Mouse (Mus musculus) intestine, embryonic 14.5 days (tissue): ENCODE measurements around the gene Snf8. TPM values are rescaled to one million over a fixed set of nuclear protein-coding genes. Genes with fewer than 3 reads are reported as not detected.

Experiments used
- ATAC-seq: fragments of 200-750 bp; cut with Nextera tagmentation; replicated peaks from 2 replicates; pipeline ENCODE4 v1.8.0; 2017; ENCODE audit warnings: low read depth, moderate number of reproducible peaks, moderate TSS enrichment, moderate library complexity; ENCODE audit not compliant: low FRiP score, low TSS enrichment
- DNase-seq: peaks from one replicate; pipeline ENCODE4 v3.0.0-alpha.2; 2018; ENCODE audit warnings: low spot score
- H3K27ac ChIP-seq: fragments of 300-500 bp; sonication (generic); 2 replicates; pipeline ENCODE4 v1.5.1; 2014; ENCODE audit warnings: low read depth, mild to moderate bottlenecking, control low read depth
- H3K27me3 ChIP-seq: fragments of 300-500 bp; sonication (generic); replicated peaks from 2 replicates; pipeline ENCODE4 v1.6.1; 2014; ENCODE audit warnings: low read length, control low read depth; ENCODE audit not compliant: control insufficient read depth, insufficient read depth
- H3K36me3 ChIP-seq: fragments of 300-500 bp; sonication (generic); 2 replicates; pipeline ENCODE4 v1.6.1; 2014; ENCODE audit warnings: low read length, control low read depth; ENCODE audit not compliant: control insufficient read depth, insufficient read depth
- H3K4me1 ChIP-seq: fragments of 300-500 bp; sonication (generic); replicated peaks from 2 replicates; pipeline ENCODE4 v1.6.1; 2014; ENCODE audit warnings: low read length, control low read depth, mixed read lengths; ENCODE audit not compliant: control insufficient read depth, insufficient read depth
- H3K4me2 ChIP-seq: fragments of 300-500 bp; sonication (generic); 2 replicates; pipeline ENCODE4 v1.6.1; 2014; ENCODE audit warnings: low read length
- H3K4me3 ChIP-seq: fragments of 300-500 bp; sonication (generic); 2 replicates; pipeline ENCODE4 v1.5.1; 2014; ENCODE audit warnings: low read depth, low read length, control low read depth, mixed read lengths
- H3K9ac ChIP-seq: fragments of 300-500 bp; sonication (generic); 2 replicates; pipeline ENCODE4 v1.6.1; 2014; ENCODE audit warnings: mild to moderate bottlenecking, low read length
- H3K9me3 ChIP-seq: fragments of 300-500 bp; sonication (generic); 2 replicates; pipeline ENCODE4 v1.6.1; 2016; ENCODE audit warnings: low read length, control low read depth; ENCODE audit not compliant: control insufficient read depth
- WGBS: fragments of 180-500 bp; shearing (Covaris S2); extraction: QIAGEN DNeasy Blood & Tissue Kit; methylation state at CpG from one replicate; pipeline ENCODE4 v1.1.7; 2014; 5-methylcytosine and 5-hydroxymethylcytosine counted together
- polyA plus RNA-seq: library from polyadenylated mRNA; unstranded; fragments of >200 nt; fragmentation: Nextera tagmentation; extraction: Ambion mirVana; gene quantifications from 2 replicates; pipeline ENCODE4 v1.2.1, GENCODE M21; 2014

The Snf8 gene
- polyA plus RNA-seq: 37.1 and 39.3 TPM in 2 replicates

DNA sequence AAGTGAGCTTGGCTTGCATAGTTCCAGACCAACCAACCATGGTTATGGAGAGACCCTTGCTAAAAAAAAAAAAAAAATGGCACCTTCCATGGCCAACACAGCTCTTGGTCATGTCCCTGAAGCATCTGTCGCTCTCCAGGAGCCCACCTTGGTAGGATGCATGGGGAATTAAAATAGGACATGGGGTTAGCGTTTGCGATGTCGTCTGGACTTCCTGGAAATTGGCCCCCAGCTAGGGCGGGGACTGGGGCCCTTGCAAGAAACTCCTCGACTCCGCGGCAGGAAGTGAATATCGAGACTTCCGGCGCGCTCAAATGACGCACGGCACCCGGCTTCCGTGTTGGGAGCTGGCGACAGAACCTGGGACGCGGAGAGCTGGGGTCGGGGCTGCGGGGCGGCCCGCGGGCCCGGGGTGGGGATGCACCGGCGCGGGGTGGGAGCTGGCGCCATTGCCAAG, at the start of gene Snf8:
Gene Snf8 (plus strand): TSS at position 290 of the 457 bp plus-strand sequence.
- peaks cover 10% of the 10 kb centered on the region; the same call in 1 of the 2 replicates for H3K4me1 ChIP-seq
- no peaks in the 10 kb centered on the region for H3K27me3 ChIP-seq
- no peaks in the 10 kb centered on the region for H3K9me3 ChIP-seq
- H3K36me3 ChIP-seq: peaks cover 8% of the 10 kb centered on the region; the same call in 1 of the 2 replicates
- DNase-seq (peak; percentile 100), ATAC-seq (peak; percentile 80)
- peak within 1 kb of the TSS; percentile 99 for H3K4me2 ChIP-seq
- H3K9ac ChIP-seq: peak within 1 kb of the TSS; percentile 68
- peak within 1 kb of the TSS; percentile 66 for H3K27ac ChIP-seq
- under 1% methylated on average over 29 of the region's 29 CpGs for WGBS
- peak within 1 kb of the TSS; percentile 90 for H3K4me3 ChIP-seq

DNA sequence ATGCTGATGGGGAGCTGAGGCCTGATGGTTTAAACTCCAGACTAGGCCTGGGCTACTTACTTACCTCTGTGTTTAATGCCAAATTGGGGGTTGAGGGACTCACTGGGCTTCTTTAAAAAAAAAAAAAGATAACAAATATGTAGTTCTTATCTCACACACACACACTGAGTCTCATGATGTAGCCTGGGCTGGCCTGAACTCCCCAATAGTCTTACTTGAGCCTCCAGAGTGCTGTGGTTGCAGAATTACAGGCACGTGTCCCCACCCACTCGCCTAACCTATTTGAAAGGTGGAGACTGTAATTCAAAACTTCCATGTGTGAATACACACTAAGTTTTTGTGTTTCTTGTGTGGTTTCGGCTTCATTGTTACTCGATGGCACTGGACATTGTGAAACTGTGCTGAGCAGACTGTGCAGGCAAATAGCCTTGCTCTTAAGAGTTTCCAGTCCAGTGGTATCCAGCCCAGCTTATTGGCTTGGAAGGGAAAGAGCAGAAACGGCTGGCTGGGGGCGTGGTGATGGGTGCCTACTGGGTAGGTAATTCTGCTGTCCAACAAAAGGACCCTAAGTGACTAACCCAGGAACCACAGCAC, 46.7 kb upstream of the Snf8 start:
- peaks cover 46% of the 10 kb centered on the region for H3K4me1 ChIP-seq
- 78% methylated on average over 6 of the region's 6 CpGs for WGBS
- H3K9ac ChIP-seq: no peak overlapping the region
- ATAC-seq: no peak
- H3K4me3 ChIP-seq: no peak overlapping the region
- H3K4me2 ChIP-seq: no peak overlapping the region
- DNase-seq: no peak
- no peak overlapping the region for H3K27ac ChIP-seq
- no peaks in the 10 kb centered on the region for H3K9me3 ChIP-seq
- 0 out of 2 replicates have a peak, but pooled peaks cover 3% of the 10 kb centered on the region for H3K36me3 ChIP-seq
- no peaks in the 10 kb centered on the region for H3K27me3 ChIP-seq

DNA sequence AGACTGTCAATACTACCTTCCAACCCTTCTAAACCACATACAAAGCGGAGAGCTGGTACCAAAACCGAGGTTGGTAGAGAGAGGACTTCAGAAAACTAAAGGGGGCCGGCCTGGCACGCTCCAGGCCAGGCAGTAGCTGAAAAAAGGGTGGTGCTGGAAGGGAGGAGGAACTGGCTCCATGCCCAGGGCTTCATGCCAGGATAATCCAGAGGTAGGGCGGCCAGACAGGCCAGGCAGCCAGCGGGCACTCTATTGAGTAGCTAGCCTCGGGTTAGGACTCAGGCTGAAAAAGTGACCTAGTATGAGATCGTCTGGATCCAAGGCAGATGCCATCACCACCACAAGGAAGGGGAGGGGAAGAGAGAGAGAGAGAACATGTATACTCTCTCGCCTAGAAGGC, 46.2 kb upstream of the Snf8 start:
- WGBS: 60% methylated on average over 9 of the region's 9 CpGs
- 0 out of 2 replicates have a peak, but pooled peaks cover 3% of the 10 kb centered on the region for H3K36me3 ChIP-seq
- DNase-seq (peak; percentile 75), ATAC-seq (no peak)
- H3K4me1 ChIP-seq: peaks cover 47% of the 10 kb centered on the region
- no peak overlapping the region for H3K4me2 ChIP-seq
- no peaks in the 10 kb centered on the region for H3K9me3 ChIP-seq
- H3K27ac ChIP-seq: no peak overlapping the region
- no peak overlapping the region for H3K4me3 ChIP-seq
- H3K9ac ChIP-seq: no peak overlapping the region
- H3K27me3 ChIP-seq: no peaks in the 10 kb centered on the region

DNA sequence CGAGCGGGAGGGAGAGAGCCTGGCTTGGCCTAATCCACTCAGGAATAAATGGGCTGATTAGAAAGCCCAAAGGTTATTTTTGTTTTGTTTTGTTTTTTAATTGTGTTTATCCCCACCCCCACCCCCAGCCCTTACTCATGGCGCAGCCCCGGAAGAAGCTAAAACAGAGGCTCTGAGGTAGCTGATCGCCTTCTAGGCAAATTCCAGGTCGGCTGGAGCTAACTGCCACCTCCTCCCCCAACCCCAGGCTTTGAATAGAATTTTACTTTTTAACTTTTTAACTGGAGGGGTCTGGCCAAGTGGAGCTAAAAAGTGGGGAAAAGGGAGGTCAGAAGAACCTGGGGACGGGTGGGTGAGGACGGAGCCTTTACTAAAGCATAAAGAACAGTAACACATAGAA, 44.8 kb upstream of the Snf8 start:
- Histone ChIP-seq H3K27me3 (no peaks in the 10 kb centered on the region), H3K9me3 (no peaks in the 10 kb centered on the region; the same call in 1 of the 2 replicates), H3K36me3 (peaks cover 12% of the 10 kb centered on the region), H3K9ac (no peak overlapping the region), H3K4me2 (no peak overlapping the region), H3K4me1 (peaks cover 50% of the 10 kb centered on the region), H3K27ac (0 out of 2 replicates have a peak overlapping the region, but pooled peaks have one; percentile 43), H3K4me3 (no peak overlapping the region)
- DNase-seq (no peak), ATAC-seq (no peak)
- WGBS: 58% methylated on average over 8 of the region's 8 CpGs

DNA sequence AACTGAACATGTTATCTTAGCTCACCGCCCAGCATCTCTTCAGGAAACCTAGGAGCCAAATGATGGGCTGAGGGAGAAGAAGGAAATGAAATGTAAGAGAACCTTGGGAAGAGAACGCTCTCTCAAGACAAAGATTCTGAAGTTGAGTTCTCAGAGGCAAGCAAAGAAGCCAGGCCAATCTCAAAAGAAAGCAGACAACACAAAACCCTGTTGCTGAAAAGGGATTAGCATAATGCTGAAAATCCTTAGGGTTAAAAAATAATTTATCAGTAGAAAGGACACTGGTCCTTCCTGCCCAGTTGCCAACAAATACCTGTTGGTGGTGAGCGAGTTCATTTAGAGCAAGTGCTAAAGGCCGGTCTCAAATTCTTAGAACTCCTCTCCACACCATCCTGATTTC, 44.3 kb upstream of the Snf8 start:
- Histone ChIP-seq H3K36me3 (peaks cover 17% of the 10 kb centered on the region), H3K27me3 (no peaks in the 10 kb centered on the region), H3K9ac (peak overlapping the region; percentile 64; the same call in 1 of the 2 replicates), H3K4me1 (peaks cover 50% of the 10 kb centered on the region), H3K27ac (peak overlapping the region; percentile 87), H3K9me3 (no peaks in the 10 kb centered on the region; the same call in 1 of the 2 replicates), H3K4me2 (peak overlapping the region; percentile 74), H3K4me3 (peak overlapping the region; percentile 39)
- DNase-seq (no peak), ATAC-seq (peak; percentile 13; the same call in 1 of the 2 replicates)
- 59% methylated on average over 4 of the region's 4 CpGs for WGBS

DNA sequence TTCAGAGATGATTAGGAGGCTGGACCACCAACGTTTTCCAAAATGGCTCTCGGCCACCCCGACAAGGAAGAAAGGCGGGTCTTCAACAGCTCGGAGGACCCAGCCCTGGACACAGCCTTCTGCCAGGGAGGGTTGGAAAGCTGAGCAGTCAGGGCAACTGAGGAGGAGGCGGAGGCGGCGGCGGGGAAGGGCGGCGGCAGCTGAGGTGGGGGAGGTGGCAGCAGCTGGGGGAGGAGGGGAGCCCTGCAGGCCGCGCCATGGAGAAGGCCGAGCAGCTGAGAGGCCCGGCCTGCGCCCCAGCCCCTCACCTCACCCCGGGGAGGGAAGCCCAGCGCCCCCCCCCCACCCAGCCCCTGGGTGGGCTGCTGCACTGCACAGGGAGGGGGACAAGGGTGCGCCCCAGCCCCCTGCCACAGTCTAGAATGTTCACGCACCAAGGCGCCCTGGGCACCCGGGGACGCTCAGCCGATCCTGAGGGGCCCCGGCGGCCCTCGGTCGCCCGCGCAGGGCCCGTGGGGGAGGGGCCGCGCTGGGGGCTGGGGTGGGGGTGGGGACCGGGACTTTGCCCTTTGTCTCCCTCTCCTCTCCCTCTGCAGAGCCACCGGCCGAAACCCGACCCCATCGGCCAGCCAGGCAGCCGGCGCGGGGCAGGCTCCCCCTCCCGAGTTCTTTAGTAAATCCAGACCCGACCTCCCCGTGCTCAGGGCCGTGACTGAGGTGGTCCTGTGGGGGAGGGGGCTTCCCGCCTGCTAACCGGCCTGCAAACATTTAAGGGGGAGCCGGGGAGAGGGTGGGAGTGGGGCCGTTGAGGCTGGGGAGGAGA, 43.6 kb upstream of the Snf8 start:
- peak overlapping the region; percentile 87 for H3K27ac ChIP-seq
- DNase-seq (peak; percentile 85), ATAC-seq (peak; percentile 79)
- H3K4me1 ChIP-seq: peaks cover 50% of the 10 kb centered on the region
- WGBS: 4% methylated on average over 41 of the region's 49 CpGs
- H3K9ac ChIP-seq: peak overlapping the region; percentile 64
- no peaks in the 10 kb centered on the region for H3K27me3 ChIP-seq
- H3K9me3 ChIP-seq: no peaks in the 10 kb centered on the region; the same call in 1 of the 2 replicates
- peaks cover 23% of the 10 kb centered on the region for H3K36me3 ChIP-seq
- H3K4me2 ChIP-seq: peak overlapping the region; percentile 74
- peak overlapping the region; percentile 39 for H3K4me3 ChIP-seq

DNA sequence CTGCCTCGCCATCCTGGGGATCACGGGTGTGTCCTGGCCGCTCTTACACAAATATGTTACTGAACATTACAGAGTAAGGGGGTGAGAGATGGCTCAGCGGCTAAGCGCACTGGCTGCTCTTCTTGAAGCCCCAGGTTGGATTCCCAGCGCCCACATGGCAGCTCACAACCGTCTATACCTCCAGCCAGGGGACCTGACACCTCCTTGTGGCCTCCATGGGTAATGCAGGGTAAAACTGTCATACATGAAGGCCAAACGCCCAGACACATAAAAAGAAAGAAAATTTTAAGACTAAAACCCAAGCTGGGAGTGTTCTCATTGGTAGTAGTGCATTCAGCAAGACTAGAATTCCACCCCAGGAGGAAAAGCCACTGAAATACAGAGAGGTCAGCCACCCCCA, 40.5 kb upstream of the Snf8 start:
- DNase-seq (no peak), ATAC-seq (no peak)
- 90% methylated on average over 8 of the region's 8 CpGs for WGBS
- H3K4me1 ChIP-seq: peaks cover 45% of the 10 kb centered on the region
- no peak overlapping the region for H3K9ac ChIP-seq
- no peaks in the 10 kb centered on the region; the same call in 1 of the 2 replicates for H3K9me3 ChIP-seq
- no peak overlapping the region for H3K4me3 ChIP-seq
- peaks cover 31% of the 10 kb centered on the region for H3K36me3 ChIP-seq
- no peak overlapping the region for H3K27ac ChIP-seq
- H3K4me2 ChIP-seq: no peak overlapping the region
- H3K27me3 ChIP-seq: no peaks in the 10 kb centered on the region

DNA sequence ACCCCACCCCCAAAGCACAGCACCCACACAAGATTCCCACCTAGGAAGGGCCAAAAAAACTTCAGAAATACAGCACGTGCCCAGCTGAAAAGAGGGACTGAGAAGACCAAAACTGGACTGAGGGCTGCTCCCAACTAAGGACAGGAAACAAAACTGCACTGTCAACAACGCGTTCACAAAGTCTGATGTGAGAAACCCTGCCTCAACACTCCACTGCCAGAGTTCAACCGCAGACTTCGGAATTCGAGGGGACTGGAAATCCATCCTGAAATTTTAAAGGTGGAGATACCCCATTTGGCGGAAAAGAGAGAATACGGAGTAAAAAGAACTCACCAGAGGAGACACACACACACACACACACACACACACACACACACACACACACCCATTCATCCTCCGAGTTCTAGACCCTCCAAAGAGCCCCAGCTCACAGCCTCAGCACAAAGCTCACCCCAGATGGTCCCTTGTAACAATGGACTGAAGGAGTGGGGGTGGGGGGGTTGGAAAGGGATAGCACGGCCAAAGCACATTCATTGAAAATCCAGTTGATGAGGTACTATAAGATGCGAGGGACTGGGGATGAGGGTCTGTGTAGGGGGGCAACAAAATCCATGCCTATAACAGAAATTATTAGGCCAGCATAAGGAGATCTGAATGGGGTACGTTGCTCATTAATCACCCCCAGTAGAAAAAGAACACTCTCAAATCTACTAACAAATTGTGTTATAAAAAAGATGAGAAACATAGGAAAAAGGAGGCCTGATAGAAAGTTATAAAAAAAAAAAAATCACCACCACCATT, 31.4 kb upstream of the Snf8 start:
- Histone ChIP-seq H3K27ac (no peak overlapping the region), H3K4me2 (peak overlapping the region; percentile 92), H3K4me3 (peak overlapping the region; percentile 82), H3K9me3 (no peaks in the 10 kb centered on the region), H3K27me3 (no peaks in the 10 kb centered on the region), H3K36me3 (0 out of 2 replicates have a peak, but pooled peaks cover 3% of the 10 kb centered on the region), H3K9ac (peak overlapping the region; percentile 96), H3K4me1 (peaks cover 29% of the 10 kb centered on the region)
- DNase-seq (no peak), ATAC-seq (no peak)
- 1% methylated on average over 12 of the region's 12 CpGs for WGBS
